Mouse (Mus musculus): ENCODE results near the gene Tlx3. TPM values are rescaled to one million over a fixed set of nuclear protein-coding genes. Genes with fewer than 3 reads are reported as not detected.

Gene Tlx3
- polyA plus RNA-seq, 1 experiment, result not detected

DNA sequence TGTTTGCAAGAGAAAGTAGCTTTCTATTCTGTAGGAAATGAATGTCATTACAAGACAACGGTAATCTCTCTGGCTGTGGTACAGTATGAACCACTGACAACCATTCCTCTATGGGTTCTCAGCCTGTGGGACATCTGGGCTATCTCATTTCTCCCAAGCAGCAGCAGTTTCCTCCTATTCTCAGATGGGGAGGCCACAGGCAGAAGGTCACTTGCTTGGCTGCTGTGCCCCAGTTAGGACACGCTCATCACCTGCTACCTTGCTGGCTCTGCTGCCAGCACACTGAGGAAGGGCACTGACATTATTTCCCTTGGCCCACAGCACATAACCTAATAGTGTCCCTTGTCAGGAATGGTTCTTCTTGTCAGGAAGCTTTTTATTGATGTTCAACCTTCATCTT lies 24.8 kb upstream of the Tlx3 start:
- H3K79me2 ChIP-seq (ENCODE audit: control insufficient read depth, insufficient read depth), result no peaks in the 10 kb centered on the region
- H3K36me3 ChIP-seq (ENCODE audit: control insufficient read depth, insufficient read depth), result no peaks in the 10 kb centered on the region
- no peak overlapping the region for H3ac ChIP-seq (ENCODE audit: control insufficient read depth, insufficient read length)
- H3K27me3 ChIP-seq (ENCODE audit: control insufficient read depth, insufficient read depth, insufficient read length), result no peaks in the 10 kb centered on the region
- no peak overlapping the region for H3K4me2 ChIP-seq (ENCODE audit: low read depth)
- TF ChIP-seq POLR2AphosphoS2 (IDR thresholded peaks at IDR 0.05; ENCODE audit: insufficient read length, low read depth) (no peak), REST (IDR thresholded peaks at IDR 0.05; ENCODE audit: insufficient read depth, insufficient read length) (no peak), MYOG (IDR thresholded peaks at IDR 0.05; ENCODE audit: control insufficient read depth in 1 of 3, insufficient read depth in 1 of 3, insufficient read length in 2 of 3, low read depth in 2 of 3) (no peak), CEBPB (IDR thresholded peaks at IDR 0.05; ENCODE audit: insufficient read depth, poor library complexity, severe bottlenecking) (no peak), SRF (IDR thresholded peaks at IDR 0.05; ENCODE audit: control insufficient read depth, insufficient read length, low read depth) (no peak), MYOD1 (IDR thresholded peaks at IDR 0.05; ENCODE audit: control insufficient read depth in 1 of 3, insufficient read length in 2 of 3, low read depth in 2 of 3) (no peak), POLR2A (IDR thresholded peaks at IDR 0.05; ENCODE audit: insufficient read length, low read depth) (no peak), E2F4 (IDR thresholded peaks at IDR 0.05; ENCODE audit: insufficient read depth) (no peak), MAX (IDR thresholded peaks at IDR 0.05; ENCODE audit: low read depth) (no peak), TCF12 (IDR thresholded peaks at IDR 0.05; ENCODE audit: insufficient read depth, poor library complexity, severe bottlenecking) (no peak)
- no peak overlapping the region for H3K4me3 ChIP-seq

DNA sequence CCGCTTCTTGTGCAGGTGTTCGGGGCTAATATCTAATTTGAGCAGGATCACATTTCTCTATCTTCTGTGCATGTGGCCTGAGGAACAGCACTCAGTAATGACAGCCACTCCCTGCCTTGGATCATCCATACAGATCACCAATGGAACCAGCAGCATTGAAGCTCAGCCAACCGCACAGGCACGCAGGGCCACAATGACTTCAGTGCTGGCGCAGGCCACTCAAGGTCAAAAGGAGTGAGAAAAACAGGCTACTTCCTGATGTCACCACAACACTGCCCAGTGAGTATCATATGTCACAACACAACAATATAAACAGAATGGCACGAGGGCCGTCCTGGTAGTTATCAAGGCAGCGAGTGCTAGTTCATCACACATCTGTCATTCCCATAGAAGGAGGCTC lies 23.1 kb upstream of the Tlx3 start:
- Histone ChIP-seq H3K79me2 (ENCODE audit: control insufficient read depth, insufficient read depth) (no peaks in the 10 kb centered on the region), H3ac (ENCODE audit: control insufficient read depth, insufficient read length) (no peak overlapping the region), H3K4me2 (ENCODE audit: low read depth) (no peak overlapping the region), H3K36me3 (ENCODE audit: control insufficient read depth, insufficient read depth) (no peaks in the 10 kb centered on the region), H3K4me3 (no peak overlapping the region), H3K27me3 (ENCODE audit: control insufficient read depth, insufficient read depth, insufficient read length) (no peaks in the 10 kb centered on the region)
- TF ChIP-seq REST (IDR thresholded peaks at IDR 0.05; ENCODE audit: insufficient read depth, insufficient read length) (no peak), SRF (IDR thresholded peaks at IDR 0.05; ENCODE audit: control insufficient read depth, insufficient read length, low read depth) (no peak), TCF3 (IDR thresholded peaks at IDR 0.05; ENCODE audit: insufficient read length, low read depth) (no peak)

DNA sequence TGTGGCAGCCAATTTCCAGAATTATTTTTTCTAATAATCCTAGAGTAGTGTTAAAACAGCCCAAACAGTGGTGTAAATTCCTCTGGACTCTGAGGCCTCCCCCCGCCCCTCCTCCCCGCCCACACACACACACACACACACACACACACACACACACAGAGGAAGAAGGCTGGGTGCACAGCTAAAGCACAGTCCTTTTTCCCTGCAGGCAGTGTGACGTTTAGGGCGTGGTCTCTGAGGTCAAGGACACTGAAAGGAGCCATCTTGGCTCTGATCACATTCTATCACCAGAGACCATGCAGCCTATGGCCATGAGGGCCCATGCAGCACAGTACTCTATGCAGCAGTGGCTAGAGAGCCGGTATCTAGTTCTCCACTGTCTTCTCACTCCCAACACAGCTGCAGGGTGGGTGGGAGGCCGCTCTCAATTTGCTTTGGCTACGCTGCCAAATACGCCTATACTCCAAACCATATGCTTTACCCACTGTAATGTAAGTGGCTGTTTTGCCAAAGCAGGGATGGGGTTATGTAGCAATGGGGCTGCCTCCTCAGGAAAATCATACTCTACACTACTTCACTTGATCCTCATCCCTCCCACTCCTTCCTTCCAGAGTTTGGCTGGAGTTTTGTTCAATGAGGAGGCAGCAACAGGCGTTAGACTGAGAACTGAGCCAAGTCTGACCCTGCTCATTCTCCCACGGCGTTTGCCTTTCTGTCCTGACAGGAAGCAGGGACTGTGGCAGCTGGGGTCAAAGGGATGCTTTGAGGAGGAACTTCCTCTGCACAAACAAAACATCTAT lies 18.4 kb upstream of the Tlx3 start:
- Histone ChIP-seq H3K79me2 (ENCODE audit: control insufficient read depth, insufficient read depth) (no peaks in the 10 kb centered on the region), H3K27me3 (ENCODE audit: control insufficient read depth, insufficient read depth, insufficient read length) (peaks cover 17% of the 10 kb centered on the region), H3ac (ENCODE audit: control insufficient read depth, insufficient read length) (no peak overlapping the region), H3K36me3 (ENCODE audit: control insufficient read depth, insufficient read depth) (no peaks in the 10 kb centered on the region), H3K4me2 (ENCODE audit: low read depth) (no peak overlapping the region), H3K4me3 (no peak overlapping the region)
- no peak for TF ChIP-seq CEBPB (IDR thresholded peaks at IDR 0.05; ENCODE audit: insufficient read depth, poor library complexity, severe bottlenecking)
- no peak for TF ChIP-seq POLR2A (IDR thresholded peaks at IDR 0.05; ENCODE audit: insufficient read length, low read depth)
- no peak for TF ChIP-seq TCF3 (IDR thresholded peaks at IDR 0.05; ENCODE audit: insufficient read length, low read depth)
- TF ChIP-seq E2F4 (IDR thresholded peaks at IDR 0.05; ENCODE audit: insufficient read depth), result no peak
- TF ChIP-seq MAX (IDR thresholded peaks at IDR 0.05; ENCODE audit: low read depth), result no peak
- no peak for TF ChIP-seq POLR2AphosphoS2 (IDR thresholded peaks at IDR 0.05; ENCODE audit: insufficient read length, low read depth)
- TF ChIP-seq SRF (IDR thresholded peaks at IDR 0.05; ENCODE audit: control insufficient read depth, insufficient read length, low read depth), result no peak
- no peak for TF ChIP-seq USF1 (IDR thresholded peaks at IDR 0.05; ENCODE audit: low read depth)
- TF ChIP-seq TCF12 (IDR thresholded peaks at IDR 0.05; ENCODE audit: insufficient read depth, poor library complexity, severe bottlenecking), result no peak
- TF ChIP-seq MYOD1 (IDR thresholded peaks at IDR 0.05; ENCODE audit: control insufficient read depth in 1 of 3, insufficient read length in 2 of 3, low read depth in 2 of 3), result no peak
- TF ChIP-seq REST (IDR thresholded peaks at IDR 0.05; ENCODE audit: insufficient read depth, insufficient read length), result no peak
- TF ChIP-seq MYOG (IDR thresholded peaks at IDR 0.05; ENCODE audit: control insufficient read depth in 1 of 3, insufficient read depth in 1 of 3, insufficient read length in 2 of 3, low read depth in 2 of 3), result no peak

DNA sequence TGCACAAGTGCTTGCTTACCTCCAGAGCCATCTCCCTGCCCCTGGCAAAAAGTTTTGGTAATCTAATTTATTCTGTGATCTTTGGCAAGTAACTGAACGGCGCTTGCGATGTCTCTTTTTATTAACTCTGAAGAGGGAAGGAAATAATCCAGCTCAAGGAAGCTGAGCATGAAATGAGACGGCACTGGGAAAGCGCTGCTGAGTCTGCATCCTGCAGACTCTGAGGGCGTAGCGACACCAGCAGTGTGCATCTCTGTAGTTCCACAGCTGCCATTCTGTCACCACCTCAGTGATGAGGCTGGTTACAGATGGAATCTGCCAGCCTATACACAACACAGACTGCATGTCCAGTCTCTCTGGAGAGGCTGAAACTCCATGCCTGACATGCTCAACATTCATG lies 17.4 kb upstream of the Tlx3 start:
- Histone ChIP-seq H3K4me2 (ENCODE audit: low read depth) (no peak overlapping the region), H3K4me3 (no peak overlapping the region), H3K36me3 (ENCODE audit: control insufficient read depth, insufficient read depth) (no peaks in the 10 kb centered on the region), H3K27me3 (ENCODE audit: control insufficient read depth, insufficient read depth, insufficient read length) (peaks cover 17% of the 10 kb centered on the region), H3K79me2 (ENCODE audit: control insufficient read depth, insufficient read depth) (no peaks in the 10 kb centered on the region), H3ac (ENCODE audit: control insufficient read depth, insufficient read length) (no peak overlapping the region)
- TF ChIP-seq CEBPB (IDR thresholded peaks at IDR 0.05; ENCODE audit: insufficient read depth, poor library complexity, severe bottlenecking), result no peak
- no peak for TF ChIP-seq USF1 (IDR thresholded peaks at IDR 0.05; ENCODE audit: low read depth)
- no peak for TF ChIP-seq POLR2AphosphoS2 (IDR thresholded peaks at IDR 0.05; ENCODE audit: insufficient read length, low read depth)
- no peak for TF ChIP-seq TCF3 (IDR thresholded peaks at IDR 0.05; ENCODE audit: insufficient read length, low read depth)
- TF ChIP-seq REST (IDR thresholded peaks at IDR 0.05; ENCODE audit: insufficient read depth, insufficient read length), result no peak
- TF ChIP-seq SRF (IDR thresholded peaks at IDR 0.05; ENCODE audit: control insufficient read depth, insufficient read length, low read depth), result no peak
- no peak for TF ChIP-seq MAX (IDR thresholded peaks at IDR 0.05; ENCODE audit: low read depth)
- TF ChIP-seq TCF12 (IDR thresholded peaks at IDR 0.05; ENCODE audit: insufficient read depth, poor library complexity, severe bottlenecking), result no peak
